Mouse (Mus musculus): ENCODE measurements around the gene Dvl3.

- no peak for TF ChIP-seq EP300 (IDR thresholded peaks at IDR 0.05; ENCODE audit: low read depth)
- TF ChIP-seq CTCF (IDR thresholded peaks at IDR 0.05; ENCODE audit: low read depth): no peak
These were observed 10.8 kb upstream of the Dvl3 start for GRCm38 (mm10) chr16:20506000-20506399.
